Mouse (Mus musculus): Measurements from ENCODE around the gene Ces2b. TPM values are rescaled to one million over a fixed set of nuclear protein-coding genes. Genes with fewer than 3 reads are reported as not detected.

The Ces2b gene
- polyA plus RNA-seq (2014; fragmentation: Nextera tagmentation; extraction: Ambion mirVana): not detected in 2 replicates

- H3K36me3 ChIP-seq (ENCODE audit: control insufficient read depth, insufficient read depth, low read length): no peaks in the 10 kb centered on the region
- H3K4me3 ChIP-seq (ENCODE audit: low read depth, low read length): no peak within 1 kb of the TSS
- H3K4me1 ChIP-seq (replicated peaks; ENCODE audit: control insufficient read depth, insufficient read depth, low read length): no peaks in the 10 kb centered on the region
- no peaks in the 10 kb centered on the region for H3K27me3 ChIP-seq (replicated peaks; ENCODE audit: control insufficient read depth, insufficient read depth, low read length)
- ATAC-seq (replicated peaks; ENCODE audit: low FRiP score) (no peak), DNase-seq (ENCODE audit: low spot score) (no peak)
- 48% methylated on average over 5 of the region's 5 CpGs for WGBS
- no peaks in the 10 kb centered on the region for H3K9me3 ChIP-seq (ENCODE audit: control insufficient read depth, low read length)
- no peak within 1 kb of the TSS for H3K27ac ChIP-seq (ENCODE audit: low read depth, low read length)
- H3K4me2 ChIP-seq: no peak within 1 kb of the TSS
- no peak within 1 kb of the TSS for H3K9ac ChIP-seq (ENCODE audit: low read depth, low read length)
Measured at GRCm38 (mm10) chr8:104831440-104831839, at the start of gene Ces2b. Gene Ces2b (plus strand): TSS chr8:104831572.

GRCm38 (mm10) chr8:104787049-104787448, 44.3 kb upstream of the Ces2b start:
- no peaks in the 10 kb centered on the region for H3K9me3 ChIP-seq (ENCODE audit: control insufficient read depth, low read length)
- H3K27me3 ChIP-seq (replicated peaks; ENCODE audit: control insufficient read depth, insufficient read depth, low read length): no peaks in the 10 kb centered on the region
- no peak overlapping the region for H3K4me2 ChIP-seq
- ATAC-seq (replicated peaks; ENCODE audit: low FRiP score) (no peak), DNase-seq (ENCODE audit: low spot score) (no peak)
- H3K27ac ChIP-seq (ENCODE audit: low read depth, low read length): no peak overlapping the region
- WGBS: 41% methylated on average over 1 of the region's 1 CpGs
- no peaks in the 10 kb centered on the region for H3K4me1 ChIP-seq (replicated peaks; ENCODE audit: control insufficient read depth, insufficient read depth, low read length)
- H3K4me3 ChIP-seq (ENCODE audit: low read depth, low read length): no peak overlapping the region
- no peak overlapping the region for H3K9ac ChIP-seq (ENCODE audit: low read depth, low read length)
- no peaks in the 10 kb centered on the region for H3K36me3 ChIP-seq (ENCODE audit: control insufficient read depth, insufficient read depth, low read length)

- WGBS: 73% methylated on average over 2 of the region's 2 CpGs
- no peak overlapping the region for H3K4me3 ChIP-seq (ENCODE audit: low read depth, low read length)
- DNase-seq (ENCODE audit: low spot score) (no peak), ATAC-seq (replicated peaks; ENCODE audit: low FRiP score) (no peak)
- H3K4me2 ChIP-seq: no peak overlapping the region
- no peak overlapping the region for H3K9ac ChIP-seq (ENCODE audit: low read depth, low read length)
- H3K27me3 ChIP-seq (replicated peaks; ENCODE audit: control insufficient read depth, insufficient read depth, low read length): no peaks in the 10 kb centered on the region
- H3K4me1 ChIP-seq (replicated peaks; ENCODE audit: control insufficient read depth, insufficient read depth, low read length): no peaks in the 10 kb centered on the region
- no peak overlapping the region for H3K27ac ChIP-seq (ENCODE audit: low read depth, low read length)
- no peaks in the 10 kb centered on the region for H3K9me3 ChIP-seq (ENCODE audit: control insufficient read depth, low read length)
- H3K36me3 ChIP-seq (ENCODE audit: control insufficient read depth, insufficient read depth, low read length): no peaks in the 10 kb centered on the region
Measured at GRCm38 (mm10) chr8:104788929-104789328, 42.4 kb upstream of the Ces2b start.

- Histone ChIP-seq H3K9me3 (ENCODE audit: control insufficient read depth, low read length) (no peaks in the 10 kb centered on the region), H3K4me1 (replicated peaks; ENCODE audit: control insufficient read depth, insufficient read depth, low read length) (no peaks in the 10 kb centered on the region), H3K27ac (ENCODE audit: low read depth, low read length) (no peak overlapping the region), H3K4me2 (no peak overlapping the region), H3K27me3 (replicated peaks; ENCODE audit: control insufficient read depth, insufficient read depth, low read length) (no peaks in the 10 kb centered on the region), H3K4me3 (ENCODE audit: low read depth, low read length) (no peak overlapping the region), H3K36me3 (ENCODE audit: control insufficient read depth, insufficient read depth, low read length) (no peaks in the 10 kb centered on the region), H3K9ac (ENCODE audit: low read depth, low read length) (no peak overlapping the region)
- DNase-seq (ENCODE audit: low spot score): no peak
- ATAC-seq (replicated peaks; ENCODE audit: low FRiP score): no peak
- 47% methylated on average over 3 of the region's 3 CpGs for WGBS
Measured at GRCm38 (mm10) chr8:104789886-104790680, 41.3 kb upstream of the Ces2b start.

GRCm38 (mm10) chr8:104799385-104799784, 32.0 kb upstream of the Ces2b start:
- WGBS: 73% methylated on average over 1 of the region's 1 CpGs
- DNase-seq (ENCODE audit: low spot score): no peak

GRCm38 (mm10) chr8:104806127-104806526, 25.2 kb upstream of the Ces2b start:
- Histone ChIP-seq H3K27me3 (replicated peaks; ENCODE audit: control insufficient read depth, insufficient read depth, low read length) (no peaks in the 10 kb centered on the region), H3K4me1 (replicated peaks; ENCODE audit: control insufficient read depth, insufficient read depth, low read length) (no peaks in the 10 kb centered on the region), H3K36me3 (ENCODE audit: control insufficient read depth, insufficient read depth, low read length) (no peaks in the 10 kb centered on the region), H3K9me3 (ENCODE audit: control insufficient read depth, low read length) (no peaks in the 10 kb centered on the region), H3K9ac (ENCODE audit: low read depth, low read length) (no peak overlapping the region), H3K4me2 (no peak overlapping the region), H3K27ac (ENCODE audit: low read depth, low read length) (no peak overlapping the region), H3K4me3 (ENCODE audit: low read depth, low read length) (no peak overlapping the region)
- DNase-seq (ENCODE audit: low spot score) (no peak), ATAC-seq (replicated peaks; ENCODE audit: low FRiP score) (no peak)
- WGBS: 37% methylated on average over 2 of the region's 2 CpGs

More at GRCm38 (mm10) chr8:104799385-104799784, 32.0 kb upstream of the Ces2b start:
- Histone ChIP-seq H3K9ac (ENCODE audit: low read depth, low read length) (no peak overlapping the region), H3K4me3 (ENCODE audit: low read depth, low read length) (no peak overlapping the region), H3K4me1 (replicated peaks; ENCODE audit: control insufficient read depth, insufficient read depth, low read length) (no peaks in the 10 kb centered on the region), H3K9me3 (ENCODE audit: control insufficient read depth, low read length) (no peaks in the 10 kb centered on the region), H3K27me3 (replicated peaks; ENCODE audit: control insufficient read depth, insufficient read depth, low read length) (no peaks in the 10 kb centered on the region), H3K27ac (ENCODE audit: low read depth, low read length) (no peak overlapping the region), H3K36me3 (ENCODE audit: control insufficient read depth, insufficient read depth, low read length) (no peaks in the 10 kb centered on the region), H3K4me2 (no peak overlapping the region)
- no peak for ATAC-seq (replicated peaks; ENCODE audit: low FRiP score)

- H3K4me1 ChIP-seq (replicated peaks; ENCODE audit: control insufficient read depth, insufficient read depth, low read length): no peaks in the 10 kb centered on the region
- no peaks in the 10 kb centered on the region for H3K36me3 ChIP-seq (ENCODE audit: control insufficient read depth, insufficient read depth, low read length)
- no peaks in the 10 kb centered on the region for H3K27me3 ChIP-seq (replicated peaks; ENCODE audit: control insufficient read depth, insufficient read depth, low read length)
- no peak for DNase-seq (ENCODE audit: low spot score)
- WGBS: 64% methylated on average over 7 of the region's 7 CpGs
- H3K4me2 ChIP-seq: no peak overlapping the region
- no peak overlapping the region for H3K4me3 ChIP-seq (ENCODE audit: low read depth, low read length)
- no peaks in the 10 kb centered on the region for H3K9me3 ChIP-seq (ENCODE audit: control insufficient read depth, low read length)
- no peak overlapping the region for H3K9ac ChIP-seq (ENCODE audit: low read depth, low read length)
- H3K27ac ChIP-seq (ENCODE audit: low read depth, low read length): no peak overlapping the region
- peak; percentile 34; the same call in 1 of the 2 replicates for ATAC-seq (replicated peaks; ENCODE audit: low FRiP score)
Measured at GRCm38 (mm10) chr8:104808542-104809413, 22.6 kb upstream of the Ces2b start.

- ATAC-seq (replicated peaks; ENCODE audit: low FRiP score) (no peak), DNase-seq (ENCODE audit: low spot score) (no peak)
- Histone ChIP-seq H3K9ac (ENCODE audit: low read depth, low read length) (no peak overlapping the region), H3K4me3 (ENCODE audit: low read depth, low read length) (no peak overlapping the region), H3K36me3 (ENCODE audit: control insufficient read depth, insufficient read depth, low read length) (no peaks in the 10 kb centered on the region), H3K4me2 (no peak overlapping the region), H3K27ac (ENCODE audit: low read depth, low read length) (no peak overlapping the region), H3K4me1 (replicated peaks; ENCODE audit: control insufficient read depth, insufficient read depth, low read length) (no peaks in the 10 kb centered on the region), H3K9me3 (ENCODE audit: control insufficient read depth, low read length) (no peaks in the 10 kb centered on the region), H3K27me3 (replicated peaks; ENCODE audit: control insufficient read depth, insufficient read depth, low read length) (no peaks in the 10 kb centered on the region)
- WGBS: 80% methylated on average over 3 of the region's 3 CpGs
Measured at GRCm38 (mm10) chr8:104809436-104809835, 21.9 kb upstream of the Ces2b start.
